Mouse (Mus musculus) monocyte, adult 2 months (primary cell): Measurements from ENCODE around the gene Slco1a1.
"Not testable (repeated sequence)": the region's sequence is repeated elsewhere in the genome, so short reads cannot be mapped to it uniquely, and the experiment has no call there.

Experiments used
- DNase-seq, 2 experiments: peaks; one replicate each; pipeline ENCODE4 v3.0.0; 2022; ENCODE audit warnings: low spot score in 2 of 2, low read depth in 1 of 2

Slco1a1 gene

GRCm38 (mm10) chr6:141946862-141947261, at the start of gene Slco1a1:
Gene Slco1a1, minus strand, starts transcription at chr6:141946962.
- DNase-seq, result no peak

GRCm38 (mm10) chr6:141986772-141987171, 40.0 kb upstream of the Slco1a1 start:
- no peak for DNase-seq

- DNase-seq, result no peak
Observed at GRCm38 (mm10) chr6:141984644-141985043, 37.9 kb upstream of the Slco1a1 start.

- DNase-seq, result no peak
Observed at GRCm38 (mm10) chr6:141962420-141962819, 15.7 kb upstream of the Slco1a1 start.

GRCm38 (mm10) chr6:141961861-141962260, 15.1 kb upstream of the Slco1a1 start:
- no peak for DNase-seq

GRCm38 (mm10) chr6:141960482-141960881, 13.7 kb upstream of the Slco1a1 start:
- DNase-seq, result no peak

GRCm38 (mm10) chr6:141940451-141940850, 6.3 kb downstream of the Slco1a1 start:
- no peak for DNase-seq

- no peak for DNase-seq
Observed at GRCm38 (mm10) chr6:141898197-141898596, 48.6 kb downstream of the Slco1a1 start.

- DNase-seq, result no peak
Observed at GRCm38 (mm10) chr6:141889723-141890122, 57.0 kb downstream of the Slco1a1 start.

- DNase-seq, result no peak
Observed at GRCm38 (mm10) chr6:141888248-141888647, 58.5 kb downstream of the Slco1a1 start.

- DNase-seq, result no peak
Observed at GRCm38 (mm10) chr6:141882581-141882980, 64.2 kb downstream of the Slco1a1 start.

- not testable (repeated sequence) for DNase-seq
Observed at GRCm38 (mm10) chr6:141875742-141876141, 71.0 kb downstream of the Slco1a1 start.

- DNase-seq, result no peak
Observed at GRCm38 (mm10) chr6:141871711-141872110, 75.1 kb downstream of the Slco1a1 start.

- DNase-seq, result no peak
Observed at GRCm38 (mm10) chr6:141868735-141869134, 78.0 kb downstream of the Slco1a1 start.

GRCm38 (mm10) chr6:141866026-141866425, 80.7 kb downstream of the Slco1a1 start:
- no peak for DNase-seq

- DNase-seq, result no peak
Observed at GRCm38 (mm10) chr6:141857735-141858531, 88.8 kb downstream of the Slco1a1 start.
